8 mouse cellular contexts compared by ENCODE assay signal in genomic region chr10:90728401-90729358, GRCm38 (mm10).
DNase-seq lines count a peak whose midpoint lies in the region; ATAC-seq and TF ChIP-seq lines count a peak whose summit lies in the region.

No protein-coding gene starts in this region.

- H3K27me3 ChIP-seq in forebrain, embryonic 13.5 days, result peaks cover 6% of the 10 kb centered on the region; the same call in 1 of the 2 replicates
- peaks cover 4% of the 10 kb centered on the region; the same call in 1 of the 2 replicates for H3K27me3 ChIP-seq in lung, embryonic 15.5 days

- TF ChIP-seq CTCF in layer of hippocampus, adult 2 months (conservative IDR thresholded peaks at IDR 0.05), result peak; percentile 79

- H3K9ac ChIP-seq in forebrain, embryonic 13.5 days, result 0 out of 2 replicates have a peak overlapping the region, but pooled peaks have one; percentile 43
- H3K9ac ChIP-seq in lung, embryonic 15.5 days, result no peak overlapping the region

- no peaks in the 10 kb centered on the region for H3K36me3 ChIP-seq in forebrain, embryonic 13.5 days (ENCODE audit: poor library complexity, severe bottlenecking)
- no peaks in the 10 kb centered on the region for H3K36me3 ChIP-seq in lung, embryonic 15.5 days

- WGBS in forebrain, embryonic 13.5 days, result 31% methylated on average over 22 of the region's 22 CpGs
- 28% methylated on average over 22 of the region's 22 CpGs for WGBS in lung, embryonic 15.5 days

- DNase-seq in MN1 (ENCODE audit: low spot score), result peak; percentile 84
- peak; percentile 33 for DNase-seq in c-Kit-positive CD71-positive TER-119-negative erythroid progenitor cells, embryonic 14.5 days (ENCODE audit: low read depth)
- peak; percentile 80 to 84 for DNase-seq in layer of hippocampus, adult 2 months (ENCODE audit: low spot score in 2 of 2)
- DNase-seq in retina, embryonic 14.5 days (ENCODE audit: low spot score), result peak; percentile 95

- peaks cover 10% of the 10 kb centered on the region for H3K4me1 ChIP-seq in forebrain, embryonic 13.5 days
- peaks cover 5% of the 10 kb centered on the region; the same call in 1 of the 2 replicates for H3K4me1 ChIP-seq in lung, embryonic 15.5 days

- no peaks in the 10 kb centered on the region for H3K9me3 ChIP-seq in forebrain, embryonic 13.5 days (replicated peaks)
- no peaks in the 10 kb centered on the region for H3K9me3 ChIP-seq in lung, embryonic 15.5 days

- H3K4me3 ChIP-seq in forebrain, embryonic 13.5 days, result 0 out of 2 replicates have a peak overlapping the region, but pooled peaks have one; percentile 1
- peak overlapping the region; percentile 38 for H3K4me3 ChIP-seq in layer of hippocampus, adult 2 months
- H3K4me3 ChIP-seq in lung, embryonic 15.5 days, result peak overlapping the region; percentile 7; the same call in 1 of the 2 replicates

- no peak overlapping the region for H3K27ac ChIP-seq in forebrain, embryonic 13.5 days
- H3K27ac ChIP-seq in layer of hippocampus, adult 2 months, result peak overlapping the region; percentile 83
- no peak overlapping the region for H3K27ac ChIP-seq in lung, embryonic 15.5 days

- H3K4me2 ChIP-seq in forebrain, embryonic 13.5 days, result peak overlapping the region; percentile 50
- H3K4me2 ChIP-seq in lung, embryonic 15.5 days, result peak overlapping the region; percentile 52

- peak; percentile 69 for ATAC-seq in forebrain, embryonic 13.5 days
- peak; percentile 82 to 86 for ATAC-seq in hematopoietic stem cell, adult 5-6 weeks (replicated peaks in 1 of 2; ENCODE audit: insufficient read depth in 1 of 2, low FRiP score in 2 of 2, low TSS enrichment in 1 of 2, low read depth in 1 of 2, poor library complexity in 2 of 2, severe bottlenecking in 2 of 2)
- peak; percentile 39 for ATAC-seq in lung, embryonic 15.5 days (ENCODE audit: borderline replicate concordance, extremely low read depth, low FRiP score, low TSS enrichment)
- no peak for ATAC-seq in erythroblast, adult 5-6 weeks (replicated peaks; ENCODE audit: low FRiP score, poor library complexity, severe bottlenecking)

Comparison
In these comparisons a context has a peak if more than half of its experiments do, and no peak if none do; other contexts are left out.
1. DNase-seq: peak in every context shown above with its lines; median percentile 95 in retina, embryonic 14.5 days; 84 in MN1; 82 in layer of hippocampus, adult 2 months; 33 in c-Kit-positive CD71-positive TER-119-negative erythroid progenitor cells, embryonic 14.5 days.